Mouse (Mus musculus) cerebellum, postnatal 4 days (tissue): ENCODE measurements at regions not wholly inside any gene's neighbourhood (a gene's known extent, or its start where the extent isn't known, plus 50 kb on each side); places are given as distances from the start of the nearest gene placed in this dataset.

Source experiments
- DNase-seq, 2 experiments: peaks; one replicate each; pipeline ENCODE4 v3.0.0; 2022; ENCODE audit warnings: low spot score in 2 of 2, mixed read lengths in 1 of 2

DNA sequence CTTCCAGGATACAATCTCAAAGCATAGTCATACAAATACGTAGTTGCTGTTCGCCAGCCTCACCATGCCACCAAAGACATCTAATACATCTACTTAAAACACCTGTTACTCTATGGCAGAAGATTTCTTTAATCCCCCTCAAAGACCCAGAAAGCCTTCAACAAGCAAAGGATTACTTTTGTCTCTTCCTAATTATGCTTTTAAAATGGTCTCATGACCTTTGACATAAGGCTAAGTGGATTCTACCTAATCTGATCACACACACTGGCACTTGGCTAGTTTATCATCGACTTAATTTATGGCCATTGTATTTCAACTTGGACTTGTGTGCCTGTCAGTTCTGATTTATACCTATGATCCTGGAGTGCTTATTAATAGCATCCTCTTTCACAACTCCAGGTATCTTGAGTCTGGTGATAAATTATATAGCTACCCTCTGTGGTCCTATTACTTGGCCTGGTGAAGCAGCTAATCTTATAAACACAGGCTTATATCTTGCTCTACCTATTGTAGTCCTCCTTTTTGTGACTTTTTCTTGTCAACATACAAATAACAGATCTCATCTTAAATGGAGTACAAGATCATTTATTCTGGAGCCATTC is 568.6 kb upstream of the B3galt2 start:
- DNase-seq = no peak

- DNase-seq = no peak
These were observed 565.5 kb upstream of the B3galt2 start for GRCm38 (mm10) chr1:143074999-143075398.

- DNase-seq = no peak
These were observed 560.0 kb upstream of the B3galt2 start for GRCm38 (mm10) chr1:143080441-143080840.

- DNase-seq = no peak
These were observed 543.6 kb upstream of the B3galt2 start for GRCm38 (mm10) chr1:143096904-143097303.

DNA sequence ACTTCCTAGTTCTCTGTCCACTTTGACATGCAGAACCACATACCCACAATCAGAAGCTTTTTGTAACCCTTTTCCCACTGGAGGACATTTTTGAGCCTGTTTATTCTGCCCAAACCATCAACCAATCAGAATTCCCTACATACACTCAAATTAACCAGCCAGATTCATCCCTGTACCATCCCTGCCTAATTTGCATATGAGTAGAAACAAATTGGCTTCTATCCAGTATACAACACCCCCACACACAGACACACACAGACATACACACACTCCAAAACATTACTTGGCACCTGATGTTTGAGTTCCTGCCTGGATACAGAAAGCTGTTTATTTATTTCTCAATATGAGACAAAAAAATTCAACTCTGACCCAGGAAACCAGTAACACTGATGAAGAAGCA is 542.2 kb upstream of the B3galt2 start:
- DNase-seq = no peak

DNA sequence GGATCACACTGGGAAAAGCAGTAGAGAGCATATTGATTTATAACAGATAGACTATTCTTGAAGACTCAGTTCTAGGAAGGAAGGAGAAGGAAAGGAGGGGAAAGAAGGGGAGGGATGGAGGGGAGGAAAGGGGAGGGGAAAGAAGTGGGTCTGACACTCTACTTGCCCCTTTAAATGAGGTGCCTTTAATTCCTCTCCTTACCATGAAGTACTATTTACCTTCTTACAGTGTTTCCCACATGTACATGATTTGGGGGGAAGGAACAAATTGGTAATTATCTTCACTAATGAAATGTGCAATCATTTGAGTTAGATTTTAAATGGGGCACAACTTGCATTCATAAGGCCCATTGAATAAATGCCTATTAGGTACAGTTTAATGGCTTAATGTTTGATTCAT is 518.3 kb upstream of the B3galt2 start:
- no peak for DNase-seq

DNA sequence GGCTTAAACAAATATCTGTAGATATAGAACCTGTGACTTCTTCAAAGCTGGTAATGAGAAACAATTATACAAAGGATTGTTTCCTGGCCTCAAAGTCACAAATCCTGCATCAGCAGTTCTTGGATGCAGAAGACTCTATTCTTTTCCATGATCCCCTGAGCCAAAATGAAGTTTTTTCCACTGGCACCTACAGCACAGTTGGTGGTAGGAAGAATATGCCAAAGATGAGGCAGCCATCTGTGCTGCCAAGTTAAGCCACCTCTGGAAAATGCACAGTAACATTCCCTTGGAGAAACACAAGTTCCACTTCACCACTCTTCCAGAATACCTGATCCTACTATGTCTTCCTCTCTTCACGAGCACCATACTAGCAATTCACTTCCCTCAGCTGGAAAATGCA is 510.2 kb upstream of the B3galt2 start:
- DNase-seq = no peak

DNA sequence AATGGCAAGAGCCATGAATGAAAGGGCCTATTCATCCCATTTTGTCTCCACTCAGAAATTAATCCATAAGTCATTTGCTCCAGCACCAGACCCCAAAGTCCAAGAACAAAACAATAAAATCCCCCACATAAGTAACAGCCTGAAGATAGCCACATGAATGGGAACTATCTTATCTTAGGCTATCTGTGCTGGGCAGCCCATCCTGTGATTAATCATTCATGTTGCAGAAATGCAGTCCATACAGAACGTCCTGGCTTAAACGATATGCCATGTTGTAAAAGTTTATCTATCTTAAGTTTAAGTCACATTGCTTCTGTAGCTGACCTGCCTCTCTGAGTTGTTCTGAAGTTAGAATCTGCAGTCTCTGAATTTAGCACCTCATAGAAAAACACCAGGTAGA is 507.7 kb upstream of the B3galt2 start:
- DNase-seq = no peak

GRCm38 (mm10) chr1:143145111-143145984 is 495.1 kb upstream of the B3galt2 start:
- no peak for DNase-seq

- DNase-seq = peak in 1 of 2 experiments; percentile 57
These were observed 469.2 kb upstream of the B3galt2 start for GRCm38 (mm10) chr1:143171286-143171685.

DNA sequence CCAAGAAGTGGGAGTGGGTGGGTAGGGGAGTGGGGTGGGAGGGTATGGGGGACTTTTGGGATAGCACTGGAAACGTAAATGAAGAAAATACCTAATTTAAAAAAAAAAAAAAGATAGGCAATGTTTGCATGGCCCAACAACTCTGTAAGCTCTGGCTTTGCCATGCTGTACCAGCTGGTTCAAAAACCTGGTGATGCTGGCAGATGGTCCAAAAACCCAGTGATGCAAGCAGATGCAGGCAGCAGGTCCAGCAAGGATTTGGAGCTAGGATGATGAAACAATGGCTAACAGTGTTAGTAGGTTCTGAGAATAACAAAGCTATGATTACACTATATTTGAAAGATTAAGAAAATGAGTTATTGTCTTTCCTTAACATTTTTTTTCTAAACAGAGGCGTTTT is 466.6 kb upstream of the B3galt2 start:
- peak in 1 of 2 experiments; percentile 39 for DNase-seq

GRCm38 (mm10) chr1:143192167-143192793 is 448.2 kb upstream of the B3galt2 start:
- no peak for DNase-seq

- peak in 1 of 2 experiments; percentile 49 for DNase-seq
These were observed 440.1 kb upstream of the B3galt2 start for GRCm38 (mm10) chr1:143200213-143200889.

- DNase-seq = no peak
These were observed 439.5 kb upstream of the B3galt2 start for GRCm38 (mm10) chr1:143200971-143201370.

DNA sequence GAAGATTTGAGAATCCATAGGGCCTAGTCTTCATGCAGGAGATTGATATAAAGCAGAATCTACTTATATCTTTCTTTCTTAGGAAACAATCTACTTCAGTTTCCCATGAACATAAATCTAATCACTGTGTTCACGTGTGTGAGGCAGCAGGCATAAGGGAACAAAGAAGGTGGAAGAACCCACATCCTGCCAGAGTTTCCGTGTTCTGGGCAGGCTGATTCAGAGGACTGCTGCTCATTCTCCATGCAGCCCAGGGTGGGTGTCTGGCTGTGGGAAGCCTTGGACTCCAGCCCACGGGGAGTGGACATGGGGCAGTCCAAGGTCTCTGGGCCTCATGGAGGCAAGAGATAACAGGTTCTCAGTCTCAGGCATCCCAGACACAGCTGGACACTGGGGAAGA is 438.3 kb upstream of the B3galt2 start:
- DNase-seq = no peak

GRCm38 (mm10) chr1:143204070-143204469 is 436.4 kb upstream of the B3galt2 start:
- no peak for DNase-seq

GRCm38 (mm10) chr1:143206995-143207394 is 433.5 kb upstream of the B3galt2 start:
- DNase-seq = no peak

GRCm38 (mm10) chr1:143207399-143208065 is 432.9 kb upstream of the B3galt2 start:
- DNase-seq = no peak

DNA sequence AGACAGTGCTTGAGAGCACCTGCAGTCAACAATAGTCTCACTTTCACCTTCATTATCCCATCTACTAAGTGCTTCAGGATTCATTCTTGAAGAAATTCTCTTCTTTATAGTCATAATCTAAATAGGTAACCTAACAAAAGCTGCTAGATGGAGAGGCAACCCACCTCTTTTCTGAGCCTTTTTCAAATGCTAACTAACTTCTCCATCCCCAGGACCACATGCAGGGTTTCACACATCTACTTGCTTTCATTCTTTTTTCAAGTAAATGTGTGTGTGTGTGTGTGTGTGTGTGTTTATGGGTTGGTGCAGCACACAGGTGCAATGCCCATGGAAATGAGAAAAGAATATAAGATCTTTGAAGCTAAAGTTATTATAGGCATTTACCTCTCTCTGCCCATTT is 423.1 kb upstream of the B3galt2 start:
- DNase-seq = no peak

GRCm38 (mm10) chr1:143231969-143232368 is 408.5 kb upstream of the B3galt2 start:
- DNase-seq = no peak

DNA sequence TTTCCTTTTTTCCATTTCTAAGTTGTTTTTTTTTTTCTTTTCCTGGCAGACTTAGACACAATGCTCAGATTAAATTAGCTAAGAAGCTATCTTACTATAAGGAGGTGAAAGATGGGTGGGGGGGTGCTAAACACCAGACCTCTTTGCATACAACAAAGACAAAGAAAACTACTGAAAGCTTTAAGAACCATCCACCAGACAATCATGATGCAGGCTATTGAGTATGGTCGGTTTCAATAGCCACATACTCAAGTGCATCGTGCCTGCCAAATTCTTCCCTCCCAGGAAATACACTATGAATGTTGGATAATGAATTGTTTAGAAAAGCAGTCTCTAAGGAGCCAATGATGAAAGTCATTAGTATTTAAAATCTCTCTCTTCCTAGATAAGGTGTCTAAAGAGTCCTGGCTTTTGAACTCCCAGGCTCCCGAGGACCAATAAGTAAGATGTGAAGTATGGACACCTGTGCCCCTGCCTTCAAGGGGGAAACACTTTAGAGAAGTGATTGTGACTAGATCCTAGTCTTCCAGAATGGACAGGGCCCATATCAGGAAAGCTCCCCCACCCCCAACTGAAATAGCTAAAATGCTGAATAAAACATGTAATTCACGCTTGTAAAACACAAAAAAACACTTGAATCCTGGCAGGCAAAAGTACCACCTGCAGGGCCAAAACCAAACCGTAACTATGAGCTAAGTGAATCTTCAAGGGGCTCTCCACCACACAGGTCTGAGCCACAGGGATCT is 381.8 kb upstream of the B3galt2 start:
- no peak for DNase-seq
